Mouse (Mus musculus) lung, postnatal 0 days (tissue): ENCODE results near the gene Cd44. TPM values are rescaled to one million over a fixed set of nuclear protein-coding genes. Genes with fewer than 3 reads are reported as not detected.

Source experiments
- ATAC-seq: fragments of 200-750 bp; cut with Nextera tagmentation; 2 replicates; pipeline ENCODE4 v1.8.0; 2017; ENCODE audit warnings: moderate library complexity
- DNase-seq: peaks from one replicate; pipeline ENCODE4 v3.0.0-alpha.2; 2016; ENCODE audit warnings: low spot score
- H3K27ac ChIP-seq: fragments of 300-500 bp; sonication (generic); 2 replicates; pipeline ENCODE4 v1.5.1; 2014; ENCODE audit warnings: antibody characterized with exemption, mild to moderate bottlenecking, low read length, mixed read lengths
- H3K27me3 ChIP-seq: fragments of 300-500 bp; sonication (generic); replicated peaks from 2 replicates; pipeline ENCODE4 v1.6.1; 2014; ENCODE audit warnings: low read length, mixed read lengths; ENCODE audit not compliant: insufficient read depth
- H3K36me3 ChIP-seq: fragments of 300-500 bp; sonication (generic); 2 replicates; pipeline ENCODE4 v1.6.1; 2014; ENCODE audit warnings: low read length, mixed read lengths; ENCODE audit not compliant: insufficient read depth
- H3K4me1 ChIP-seq: fragments of 300-500 bp; sonication (generic); 2 replicates; pipeline ENCODE4 v1.6.1; 2014; ENCODE audit warnings: antibody characterized with exemption, low read depth, low read length, mixed read lengths; ENCODE audit not compliant: insufficient read depth
- H3K4me2 ChIP-seq: fragments of 300-500 bp; sonication (generic); replicated peaks from 2 replicates; pipeline ENCODE4 v1.6.1; 2014; ENCODE audit warnings: low read depth, mild to moderate bottlenecking, low read length, moderate library complexity, mixed read lengths
- H3K4me3 ChIP-seq: fragments of 300-500 bp; sonication (generic); 2 replicates; pipeline ENCODE4 v1.5.1; 2014; ENCODE audit warnings: low read depth, low read length
- H3K9ac ChIP-seq: fragments of 300-500 bp; sonication (generic); replicated peaks from 2 replicates; pipeline ENCODE4 v1.6.1; 2014; ENCODE audit warnings: low read depth, mild to moderate bottlenecking
- H3K9me3 ChIP-seq: fragments of 300-500 bp; sonication (generic); 2 replicates; pipeline ENCODE4 v1.6.1; 2016; ENCODE audit warnings: low read length, mixed read lengths
- CTCF ChIP-seq: IDR thresholded peaks from 2 replicates; pipeline ENCODE4 v1.5.1; 2016; ENCODE audit warnings: antibody characterized with exemption, mild to moderate bottlenecking
- EP300 ChIP-seq: IDR thresholded peaks from 2 replicates; pipeline ENCODE4 v1.6.1; 2016; ENCODE audit warnings: antibody characterized with exemption, mild to moderate bottlenecking, control low read depth
- WGBS: fragments of 180-500 bp; shearing (Covaris S2); extraction: QIAGEN DNeasy Blood & Tissue Kit; methylation state at CpG from one replicate; pipeline ENCODE4 v1.1.7; 2014; 5-methylcytosine and 5-hydroxymethylcytosine counted together
- polyA plus RNA-seq: library from polyadenylated mRNA; unstranded; fragments of >200 nt; fragmentation: Nextera tagmentation; extraction: Ambion mirVana; gene quantifications from 2 replicates; pipeline ENCODE4 v1.2.1, GENCODE M21; 2015

The Cd44 gene
- polyA plus RNA-seq, 1 experiment from 2014 or later: 44.2 TPM

DNA sequence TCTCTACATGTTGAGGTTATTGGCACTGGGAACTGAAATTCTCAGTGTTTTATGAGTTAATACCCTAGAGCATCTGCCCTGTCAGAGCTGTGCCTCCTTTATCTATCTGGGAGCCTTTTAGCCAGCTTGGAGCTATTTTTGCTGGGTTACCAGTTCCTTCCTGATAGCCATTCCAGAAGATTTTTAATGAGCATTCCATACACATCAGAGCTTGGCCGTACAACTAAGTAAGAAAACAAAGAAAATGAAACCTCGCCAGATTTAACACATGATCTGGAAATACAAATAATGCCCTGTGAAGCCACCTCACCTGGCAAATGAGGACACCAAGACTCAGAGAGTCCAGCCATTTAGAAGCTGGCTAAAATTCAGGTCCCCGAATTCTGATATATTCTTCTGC, 138.3 kb downstream of the Cd44 start:
- Histone ChIP-seq H3K36me3 (no peaks in the 10 kb centered on the region), H3K9ac (no peak overlapping the region), H3K4me2 (no peak overlapping the region), H3K4me1 (no peaks in the 10 kb centered on the region), H3K9me3 (no peaks in the 10 kb centered on the region), H3K27me3 (no peaks in the 10 kb centered on the region), H3K27ac (no peak overlapping the region), H3K4me3 (no peak overlapping the region)
- ATAC-seq (no peak), DNase-seq (no peak)
- WGBS: 63% methylated on average over 3 of the region's 3 CpGs
- TF ChIP-seq CTCF (no peak), EP300 (no peak)

Other genes with a start within 250 kb of the Cd44 start
- gene Slc1a2, start 243.0 kb downstream of the Cd44 start, polyA plus RNA-seq: 0.50 and 0.87 TPM in 2 replicates
- gene Pdhx, start 171.8 kb upstream of the Cd44 start, polyA plus RNA-seq: 23.0 and 25.3 TPM in 2 replicates
- 66.8 and 70.4 TPM in 2 replicates for gene Apip, start 172.0 kb upstream of the Cd44 start, polyA plus RNA-seq